Mouse (Mus musculus): ENCODE measurements at regions not wholly inside any gene's neighbourhood (a gene's known extent, or its start where the extent isn't known, plus 50 kb on each side); places are given as distances from the start of the nearest gene placed in this dataset.
A peak's percentile ranks its signal among the peaks of the same experiment; 100 is the strongest.
"Not testable (repeated sequence)": the region's sequence is repeated elsewhere in the genome, so short reads cannot be mapped to it uniquely, and the experiment has no call there.

- Histone ChIP-seq H3K9ac (ENCODE audit: low read length) (no peak overlapping the region), H3K4me3 (ENCODE audit: low read length) (no peak overlapping the region), H3K36me3 (ENCODE audit: control insufficient read depth, insufficient read depth) (no peaks in the 10 kb centered on the region), H3K27me3 (ENCODE audit: control insufficient read depth, insufficient read depth, low read length) (no peaks in the 10 kb centered on the region), H3K27ac (ENCODE audit: low read length) (no peak overlapping the region), H3K4me2 (ENCODE audit: low read depth, low read length) (no peak overlapping the region), H3K9me3 (replicated peaks; ENCODE audit: control insufficient read depth, low read length) (peaks cover 4% of the 10 kb centered on the region; the same call in 1 of the 2 replicates), H3K4me1 (ENCODE audit: control insufficient read depth, insufficient read depth, low read length) (peaks cover 26% of the 10 kb centered on the region)
- ATAC-seq (replicated peaks; ENCODE audit: extremely low read depth, insufficient read depth, low FRiP score), result no peak
- WGBS, result 79% methylated on average over 2 of the region's 2 CpGs
Measured at GRCm38 (mm10) chr7:64025155-64025554, 86.4 kb upstream of the Klf13 start.

GRCm38 (mm10) chr7:64024253-64024652 lies 85.5 kb upstream of the Klf13 start:
- H3K9me3 ChIP-seq (replicated peaks; ENCODE audit: control insufficient read depth, low read length), result peaks cover 4% of the 10 kb centered on the region; the same call in 1 of the 2 replicates
- WGBS, result 67% methylated on average over 4 of the region's 4 CpGs

GRCm38 (mm10) chr7:64022711-64023468 lies 84.2 kb upstream of the Klf13 start:
- peaks cover 26% of the 10 kb centered on the region for H3K4me1 ChIP-seq (ENCODE audit: control insufficient read depth, insufficient read depth, low read length)
- no peak overlapping the region for H3K4me2 ChIP-seq (ENCODE audit: low read depth, low read length)
- no peak overlapping the region for H3K9ac ChIP-seq (ENCODE audit: low read length)
- H3K27me3 ChIP-seq (ENCODE audit: control insufficient read depth, insufficient read depth, low read length), result no peaks in the 10 kb centered on the region
- H3K9me3 ChIP-seq (replicated peaks; ENCODE audit: control insufficient read depth, low read length), result no peaks in the 10 kb centered on the region
- no peaks in the 10 kb centered on the region for H3K36me3 ChIP-seq (ENCODE audit: control insufficient read depth, insufficient read depth)
- WGBS, result 46% methylated on average over 7 of the region's 7 CpGs
- H3K4me3 ChIP-seq (ENCODE audit: low read length), result no peak overlapping the region
- no peak overlapping the region for H3K27ac ChIP-seq (ENCODE audit: low read length)
- no peak for ATAC-seq (replicated peaks; ENCODE audit: extremely low read depth, insufficient read depth, low FRiP score)

More at GRCm38 (mm10) chr7:64024253-64024652, 85.5 kb upstream of the Klf13 start:
- H3K27me3 ChIP-seq (ENCODE audit: control insufficient read depth, insufficient read depth, low read length), result no peaks in the 10 kb centered on the region
- no peak overlapping the region for H3K4me3 ChIP-seq (ENCODE audit: low read length)
- ATAC-seq (replicated peaks; ENCODE audit: extremely low read depth, insufficient read depth, low FRiP score), result no peak
- H3K4me2 ChIP-seq (ENCODE audit: low read depth, low read length), result no peak overlapping the region
- H3K36me3 ChIP-seq (ENCODE audit: control insufficient read depth, insufficient read depth), result no peaks in the 10 kb centered on the region
- H3K9ac ChIP-seq (ENCODE audit: low read length), result no peak overlapping the region
- H3K27ac ChIP-seq (ENCODE audit: low read length), result no peak overlapping the region
- peaks cover 26% of the 10 kb centered on the region for H3K4me1 ChIP-seq (ENCODE audit: control insufficient read depth, insufficient read depth, low read length)

GRCm38 (mm10) chr7:64021241-64022108 lies 82.8 kb upstream of the Klf13 start:
- Histone ChIP-seq H3K4me3 (ENCODE audit: low read length) (no peak overlapping the region), H3K36me3 (ENCODE audit: control insufficient read depth, insufficient read depth) (no peaks in the 10 kb centered on the region), H3K9me3 (replicated peaks; ENCODE audit: control insufficient read depth, low read length) (no peaks in the 10 kb centered on the region), H3K4me1 (ENCODE audit: control insufficient read depth, insufficient read depth, low read length) (peaks cover 26% of the 10 kb centered on the region), H3K27me3 (ENCODE audit: control insufficient read depth, insufficient read depth, low read length) (no peaks in the 10 kb centered on the region), H3K4me2 (ENCODE audit: low read depth, low read length) (no peak overlapping the region), H3K9ac (ENCODE audit: low read length) (no peak overlapping the region), H3K27ac (ENCODE audit: low read length) (peak overlapping the region; percentile 77)
- peak; percentile 80 for ATAC-seq (replicated peaks; ENCODE audit: extremely low read depth, insufficient read depth, low FRiP score)
- 49% methylated on average over 9 of the region's 9 CpGs for WGBS

- Histone ChIP-seq H3K36me3 (ENCODE audit: control insufficient read depth, insufficient read depth) (no peaks in the 10 kb centered on the region), H3K9me3 (replicated peaks; ENCODE audit: control insufficient read depth, low read length) (no peaks in the 10 kb centered on the region), H3K27ac (ENCODE audit: low read length) (no peak overlapping the region), H3K4me2 (ENCODE audit: low read depth, low read length) (no peak overlapping the region), H3K9ac (ENCODE audit: low read length) (no peak overlapping the region), H3K4me1 (ENCODE audit: control insufficient read depth, insufficient read depth, low read length) (peaks cover 30% of the 10 kb centered on the region), H3K27me3 (ENCODE audit: control insufficient read depth, insufficient read depth, low read length) (no peaks in the 10 kb centered on the region), H3K4me3 (ENCODE audit: low read length) (no peak overlapping the region)
- ATAC-seq (replicated peaks; ENCODE audit: extremely low read depth, insufficient read depth, low FRiP score), result no peak
- 70% methylated on average over 3 of the region's 3 CpGs for WGBS
Measured at GRCm38 (mm10) chr7:64018107-64018506, 79.4 kb upstream of the Klf13 start.

GRCm38 (mm10) chr7:64016874-64017273 lies 78.2 kb upstream of the Klf13 start:
- Histone ChIP-seq H3K4me1 (ENCODE audit: control insufficient read depth, insufficient read depth, low read length) (peaks cover 20% of the 10 kb centered on the region), H3K4me2 (ENCODE audit: low read depth, low read length) (no peak overlapping the region), H3K9me3 (replicated peaks; ENCODE audit: control insufficient read depth, low read length) (no peaks in the 10 kb centered on the region), H3K36me3 (ENCODE audit: control insufficient read depth, insufficient read depth) (no peaks in the 10 kb centered on the region), H3K27ac (ENCODE audit: low read length) (no peak overlapping the region), H3K27me3 (ENCODE audit: control insufficient read depth, insufficient read depth, low read length) (no peaks in the 10 kb centered on the region), H3K4me3 (ENCODE audit: low read length) (no peak overlapping the region), H3K9ac (ENCODE audit: low read length) (no peak overlapping the region)
- WGBS, result 74% methylated on average over 3 of the region's 3 CpGs
- no peak for ATAC-seq (replicated peaks; ENCODE audit: extremely low read depth, insufficient read depth, low FRiP score)

GRCm38 (mm10) chr7:64015136-64015535 lies 76.4 kb upstream of the Klf13 start:
- not testable (repeated sequence) for H3K9ac ChIP-seq (ENCODE audit: low read length); H3K27me3 ChIP-seq (ENCODE audit: control insufficient read depth, insufficient read depth, low read length); H3K36me3 ChIP-seq (ENCODE audit: control insufficient read depth, insufficient read depth); H3K4me2 ChIP-seq (ENCODE audit: low read depth, low read length); H3K27ac ChIP-seq (ENCODE audit: low read length); ATAC-seq (replicated peaks; ENCODE audit: extremely low read depth, insufficient read depth, low FRiP score); H3K9me3 ChIP-seq (replicated peaks; ENCODE audit: control insufficient read depth, low read length); H3K4me3 ChIP-seq (ENCODE audit: low read length)
- H3K4me1 ChIP-seq (ENCODE audit: control insufficient read depth, insufficient read depth, low read length), result peaks cover 11% of the 10 kb centered on the region
- whole genome bisulfite sequencing, result 79% methylated on average over 2 of the region's 2 CpGs

- ATAC-seq (replicated peaks; ENCODE audit: extremely low read depth, insufficient read depth, low FRiP score), result no peak
- H3K4me3 ChIP-seq (ENCODE audit: low read length), result no peak overlapping the region
- no peaks in the 10 kb centered on the region for H3K36me3 ChIP-seq (ENCODE audit: control insufficient read depth, insufficient read depth)
- WGBS, result 52% methylated on average over 7 of the region's 7 CpGs
- H3K4me1 ChIP-seq (ENCODE audit: control insufficient read depth, insufficient read depth, low read length), result peaks cover 11% of the 10 kb centered on the region
- no peak overlapping the region for H3K4me2 ChIP-seq (ENCODE audit: low read depth, low read length)
- H3K9ac ChIP-seq (ENCODE audit: low read length), result no peak overlapping the region
- no peak overlapping the region for H3K27ac ChIP-seq (ENCODE audit: low read length)
- H3K27me3 ChIP-seq (ENCODE audit: control insufficient read depth, insufficient read depth, low read length), result no peaks in the 10 kb centered on the region
- H3K9me3 ChIP-seq (replicated peaks; ENCODE audit: control insufficient read depth, low read length), result no peaks in the 10 kb centered on the region
Measured at GRCm38 (mm10) chr7:64014227-64014626, 75.5 kb upstream of the Klf13 start.

- Histone ChIP-seq H3K36me3 (ENCODE audit: control insufficient read depth, insufficient read depth) (no peaks in the 10 kb centered on the region), H3K9me3 (replicated peaks; ENCODE audit: control insufficient read depth, low read length) (no peaks in the 10 kb centered on the region; the same call in 1 of the 2 replicates), H3K4me2 (ENCODE audit: low read depth, low read length) (no peak overlapping the region), H3K4me3 (ENCODE audit: low read length) (no peak overlapping the region), H3K27me3 (ENCODE audit: control insufficient read depth, insufficient read depth, low read length) (no peaks in the 10 kb centered on the region), H3K27ac (ENCODE audit: low read length) (no peak overlapping the region), H3K4me1 (ENCODE audit: control insufficient read depth, insufficient read depth, low read length) (peaks cover 11% of the 10 kb centered on the region), H3K9ac (ENCODE audit: low read length) (no peak overlapping the region)
- 35% methylated on average over 5 of the region's 5 CpGs for WGBS
- no peak for ATAC-seq (replicated peaks; ENCODE audit: extremely low read depth, insufficient read depth, low FRiP score)
Measured at GRCm38 (mm10) chr7:64013023-64013547, 74.4 kb upstream of the Klf13 start.
